Mouse (Mus musculus) neural tube, embryonic 11.5 days (tissue): ENCODE data around the gene Rps15. TPM values are rescaled to one million over a fixed set of nuclear protein-coding genes. Genes with fewer than 3 reads are reported as not detected.
"Not testable (repeated sequence)": the region's sequence is repeated elsewhere in the genome, so short reads cannot be mapped to it uniquely, and the experiment has no call there.

Experiments used
- ATAC-seq: fragments of 200-750 bp; cut with Nextera tagmentation; 2 replicates; pipeline ENCODE4 v1.8.0; 2017; ENCODE audit warnings: moderate number of reproducible peaks, mild to moderate bottlenecking, moderate TSS enrichment, moderate library complexity; ENCODE audit not compliant: insufficient read depth, low FRiP score, low TSS enrichment
- DNase-seq: peaks from one replicate; pipeline ENCODE4 v3.0.0-alpha.2; 2015; ENCODE audit warnings: low spot score
- H3K27ac ChIP-seq: fragments of 300-500 bp; sonication (generic); 2 replicates; pipeline ENCODE4 v1.5.1; 2014; ENCODE audit warnings: low read depth, mild to moderate bottlenecking, low read length
- H3K27me3 ChIP-seq: fragments of 300-500 bp; sonication (generic); 2 replicates; pipeline ENCODE4 v1.6.1; 2014; ENCODE audit warnings: mild to moderate bottlenecking, low read length, mixed read lengths; ENCODE audit not compliant: control insufficient read depth, insufficient read depth
- H3K36me3 ChIP-seq: fragments of 300-500 bp; sonication (generic); 2 replicates; pipeline ENCODE4 v1.6.1; 2014; ENCODE audit warnings: mild to moderate bottlenecking, low read length, moderate library complexity, mixed read lengths; ENCODE audit not compliant: control insufficient read depth, insufficient read depth
- H3K4me1 ChIP-seq: fragments of 300-500 bp; sonication (generic); 2 replicates; pipeline ENCODE4 v1.6.1; 2014; ENCODE audit warnings: low read length, mixed read lengths; ENCODE audit not compliant: control insufficient read depth, insufficient read depth
- H3K4me2 ChIP-seq: fragments of 300-500 bp; sonication (generic); 2 replicates; pipeline ENCODE4 v1.6.1; 2014; ENCODE audit warnings: low read depth, mild to moderate bottlenecking, moderate library complexity
- H3K4me3 ChIP-seq: fragments of 300-500 bp; sonication (generic); 2 replicates; pipeline ENCODE4 v1.5.1; 2014; ENCODE audit warnings: low read depth, low read length
- H3K9ac ChIP-seq: fragments of 300-500 bp; sonication (generic); 2 replicates; pipeline ENCODE4 v1.6.1; 2014; ENCODE audit warnings: mild to moderate bottlenecking, low read length
- H3K9me3 ChIP-seq: fragments of 300-500 bp; sonication (generic); 2 replicates; pipeline ENCODE4 v1.6.1; 2016; ENCODE audit warnings: low read length; ENCODE audit not compliant: control insufficient read depth
- WGBS: fragments of 180-500 bp; shearing (Covaris S2); extraction: QIAGEN DNeasy Blood & Tissue Kit; methylation state at CpG from one replicate; pipeline ENCODE4 v1.1.7; 2014; 5-methylcytosine and 5-hydroxymethylcytosine counted together
- polyA plus RNA-seq: library from polyadenylated mRNA; unstranded; fragments of >200 nt; fragmentation: Nextera tagmentation; extraction: Ambion mirVana; gene quantifications from 2 replicates; pipeline ENCODE4 v1.2.1, GENCODE M21; 2014

Rps15 gene
- 857 and 860 TPM in 2 replicates for polyA plus RNA-seq

GRCm38 (mm10) chr10:80292251-80293146, at the start of gene Rps15:
Gene Rps15, plus strand, starts transcription at chr10:80292453.
- peak within 1 kb of the TSS; percentile 89 for H3K27ac ChIP-seq
- peaks cover 18% of the 10 kb centered on the region for H3K4me1 ChIP-seq
- H3K4me2 ChIP-seq, result peak within 1 kb of the TSS; percentile 90
- H3K9me3 ChIP-seq, result no peaks in the 10 kb centered on the region
- peak within 1 kb of the TSS; percentile 99 for H3K9ac ChIP-seq
- H3K27me3 ChIP-seq, result no peaks in the 10 kb centered on the region
- DNase-seq (peak; percentile 97), ATAC-seq (peak; percentile 72)
- peak within 1 kb of the TSS; percentile 97 for H3K4me3 ChIP-seq
- H3K36me3 ChIP-seq, result peaks cover 8% of the 10 kb centered on the region
- WGBS, result under 1% methylated on average over 72 of the region's 72 CpGs

- Histone ChIP-seq H3K4me3 (no peak overlapping the region), H3K4me1 (no peaks in the 10 kb centered on the region), H3K36me3 (peaks cover 42% of the 10 kb centered on the region), H3K27ac (no peak overlapping the region), H3K27me3 (no peaks in the 10 kb centered on the region), H3K9ac (no peak overlapping the region), H3K9me3 (no peaks in the 10 kb centered on the region), H3K4me2 (no peak overlapping the region)
- WGBS, result 86% methylated on average over 3 of the region's 3 CpGs
- no peak for ATAC-seq
- no peak for DNase-seq
These were observed 49.6 kb upstream of the Rps15 start for GRCm38 (mm10) chr10:80242607-80243006.

- Histone ChIP-seq H3K27ac (no peak overlapping the region), H3K4me2 (no peak overlapping the region), H3K4me1 (peaks cover 2% of the 10 kb centered on the region; the same call in 1 of the 2 replicates), H3K27me3 (no peaks in the 10 kb centered on the region), H3K9me3 (no peaks in the 10 kb centered on the region), H3K9ac (no peak overlapping the region), H3K36me3 (peaks cover 34% of the 10 kb centered on the region), H3K4me3 (no peak overlapping the region)
- DNase-seq (no peak), ATAC-seq (no peak)
- 44% methylated on average over 5 of the region's 5 CpGs for WGBS
These were observed 47.4 kb upstream of the Rps15 start for GRCm38 (mm10) chr10:80244791-80245399.

- Histone ChIP-seq H3K4me2 (no peak overlapping the region), H3K36me3 (peaks cover 28% of the 10 kb centered on the region), H3K27ac (no peak overlapping the region), H3K9me3 (no peaks in the 10 kb centered on the region), H3K9ac (no peak overlapping the region), H3K27me3 (no peaks in the 10 kb centered on the region), H3K4me1 (peaks cover 9% of the 10 kb centered on the region; the same call in 1 of the 2 replicates), H3K4me3 (no peak overlapping the region)
- ATAC-seq, result no peak
- DNase-seq, result peak; percentile 84
- WGBS, result 2% methylated on average over 4 of the region's 4 CpGs
These were observed 46.7 kb upstream of the Rps15 start for GRCm38 (mm10) chr10:80245600-80245999.

- ATAC-seq (no peak), DNase-seq (no peak)
- H3K9ac ChIP-seq, result no peak overlapping the region
- no peaks in the 10 kb centered on the region for H3K27me3 ChIP-seq
- 63% methylated on average over 6 of the region's 6 CpGs for WGBS
- no peak overlapping the region for H3K4me2 ChIP-seq
- peaks cover 14% of the 10 kb centered on the region; the same call in 1 of the 2 replicates for H3K36me3 ChIP-seq
- H3K4me3 ChIP-seq, result no peak overlapping the region
- peaks cover 12% of the 10 kb centered on the region; the same call in 1 of the 2 replicates for H3K4me1 ChIP-seq
- H3K27ac ChIP-seq, result no peak overlapping the region
- H3K9me3 ChIP-seq, result no peaks in the 10 kb centered on the region
These were observed 44.4 kb upstream of the Rps15 start for GRCm38 (mm10) chr10:80247849-80248248.

- not testable (repeated sequence) for H3K27ac ChIP-seq, H3K9me3 ChIP-seq, H3K9ac ChIP-seq, DNase-seq, H3K27me3 ChIP-seq
- WGBS, result 61% methylated on average over 3 of the region's 3 CpGs
- peaks cover 12% of the 10 kb centered on the region; the same call in 1 of the 2 replicates for H3K4me1 ChIP-seq
- peak overlapping the region; percentile 66; the same call in 1 of the 2 replicates for H3K4me3 ChIP-seq
- peak overlapping the region; percentile 82; the same call in 1 of the 2 replicates for H3K4me2 ChIP-seq
- 0 out of 2 replicates have a peak, but pooled peaks have one; percentile 0 for ATAC-seq
- peaks cover 11% of the 10 kb centered on the region; the same call in 1 of the 2 replicates for H3K36me3 ChIP-seq
These were observed 43.8 kb upstream of the Rps15 start for GRCm38 (mm10) chr10:80248437-80248836.

- Histone ChIP-seq H3K4me1 (peaks cover 12% of the 10 kb centered on the region; the same call in 1 of the 2 replicates), H3K4me3 (peak within 1 kb of the TSS; percentile 66), H3K9me3 (no peaks in the 10 kb centered on the region), H3K36me3 (peaks cover 6% of the 10 kb centered on the region; the same call in 1 of the 2 replicates), H3K9ac (peak within 1 kb of the TSS; percentile 75), H3K27me3 (no peaks in the 10 kb centered on the region), H3K4me2 (peak within 1 kb of the TSS; percentile 82), H3K27ac (peak within 1 kb of the TSS; percentile 28)
- WGBS, result under 1% methylated on average over 53 of the region's 53 CpGs
- ATAC-seq (peak; percentile 86), DNase-seq (peak; percentile 92)
These were observed 43.1 kb upstream of the Rps15 start, which contains the start of gene Ndufs7 for GRCm38 (mm10) chr10:80248971-80249640. Gene Ndufs7, plus strand, starts transcription at chr10:80249121.

GRCm38 (mm10) chr10:80250059-80250458, 42.2 kb upstream of the Rps15 start:
- Histone ChIP-seq H3K4me3 (peak overlapping the region; percentile 66), H3K27ac (no peak overlapping the region), H3K36me3 (0 out of 2 replicates have a peak, but pooled peaks cover 5% of the 10 kb centered on the region), H3K4me1 (peaks cover 12% of the 10 kb centered on the region; the same call in 1 of the 2 replicates), H3K9ac (peak overlapping the region; percentile 75), H3K4me2 (peak overlapping the region; percentile 82), H3K27me3 (no peaks in the 10 kb centered on the region), H3K9me3 (no peaks in the 10 kb centered on the region)
- 56% methylated on average over 2 of the region's 2 CpGs for WGBS
- no peak for ATAC-seq
- no peak for DNase-seq
